Mouse (Mus musculus) kidney, postnatal 0 days (tissue): ENCODE measurements around the gene Gm20695. TPM values are rescaled to one million over a fixed set of nuclear protein-coding genes. Genes with fewer than 3 reads are reported as not detected.

Experiments
- ATAC-seq: fragments of 200-750 bp; cut with Nextera tagmentation; replicated peaks from 2 replicates; pipeline ENCODE4 v1.8.0; 2017; ENCODE audit warnings: low read depth, moderate number of reproducible peaks, moderate TSS enrichment, moderate library complexity; ENCODE audit not compliant: low FRiP score
- DNase-seq: peaks from one replicate; pipeline ENCODE4 v3.0.0-alpha.2; 2016; ENCODE audit warnings: low spot score
- H3K27ac ChIP-seq: fragments of 300-500 bp; sonication (generic); 2 replicates; pipeline ENCODE4 v1.5.1; 2014; ENCODE audit warnings: mild to moderate bottlenecking
- H3K27me3 ChIP-seq: fragments of 300-500 bp; sonication (generic); 2 replicates; pipeline ENCODE4 v1.6.1; 2014; ENCODE audit warnings: low read length, mixed read lengths; ENCODE audit not compliant: insufficient read depth
- H3K36me3 ChIP-seq: fragments of 300-500 bp; sonication (generic); 2 replicates; pipeline ENCODE4 v1.6.1; 2014; ENCODE audit warnings: low read length, mixed read lengths; ENCODE audit not compliant: insufficient read depth
- H3K4me1 ChIP-seq: fragments of 300-500 bp; sonication (generic); replicated peaks from 2 replicates; pipeline ENCODE4 v1.6.1; 2014; ENCODE audit warnings: antibody characterized with exemption, low read length, mixed read lengths; ENCODE audit not compliant: insufficient read depth
- H3K4me2 ChIP-seq: fragments of 300-500 bp; sonication (generic); 2 replicates; pipeline ENCODE4 v1.6.1; 2014; ENCODE audit warnings: mild to moderate bottlenecking, low read length, moderate library complexity, mixed read lengths
- H3K4me3 ChIP-seq: fragments of 300-500 bp; sonication (generic); replicated peaks from 2 replicates; pipeline ENCODE4 v1.5.1; 2014; ENCODE audit warnings: low read depth, low read length
- H3K9ac ChIP-seq: fragments of 300-500 bp; sonication (generic); 2 replicates; pipeline ENCODE4 v1.6.1; 2014; ENCODE audit warnings: low read depth, low read length
- H3K9me3 ChIP-seq: fragments of 300-500 bp; sonication (generic); replicated peaks from 2 replicates; pipeline ENCODE4 v1.6.1; 2016; ENCODE audit warnings: low read length, inconsistent platforms, mixed read lengths
- CTCF ChIP-seq: IDR thresholded peaks from 2 replicates; pipeline ENCODE4 v1.5.1; 2016; ENCODE audit warnings: antibody characterized with exemption, low read depth, mild to moderate bottlenecking, moderate library complexity
- WGBS: fragments of 180-500 bp; shearing (Covaris S2); extraction: QIAGEN DNeasy Blood & Tissue Kit; methylation state at CpG from one replicate; pipeline ENCODE4 v1.1.7; 2014; 5-methylcytosine and 5-hydroxymethylcytosine counted together
- polyA plus RNA-seq: library from polyadenylated mRNA; unstranded; fragments of >200 nt; fragmentation: Nextera tagmentation; extraction: Ambion mirVana; gene quantifications from 2 replicates; pipeline ENCODE4 v1.2.1, GENCODE M21; 2015

Gm20695 gene
- 2.6 and 2.9 TPM in 2 replicates for polyA plus RNA-seq

GRCm38 (mm10) chr16:3884201-3885064, at the start of gene Gm20695, which contains the start of gene Zfp597:
Gene Gm20695 (plus strand): TSS chr16:3884648.
Gene Zfp597 (minus strand): TSS chr16:3884561.
- peak within 1 kb of the TSS; percentile 92 for H3K4me2 ChIP-seq
- peak within 1 kb of the TSS; percentile 89 for H3K27ac ChIP-seq
- peaks cover 6% of the 10 kb centered on the region; the same call in 1 of the 2 replicates for H3K4me1 ChIP-seq
- H3K4me3 ChIP-seq = peak within 1 kb of the TSS; percentile 98
- TF ChIP-seq CTCF = peak; percentile 54
- no peaks in the 10 kb centered on the region for H3K36me3 ChIP-seq
- H3K9ac ChIP-seq = peak within 1 kb of the TSS; percentile 91
- ATAC-seq (peak; percentile 99), DNase-seq (peak; percentile 97)
- WGBS = under 1% methylated on average over 84 of the region's 88 CpGs
- no peaks in the 10 kb centered on the region for H3K9me3 ChIP-seq
- H3K27me3 ChIP-seq = no peaks in the 10 kb centered on the region

GRCm38 (mm10) chr16:3835461-3835860, 49.0 kb upstream of the Gm20695 start:
- WGBS = 83% methylated on average over 2 of the region's 2 CpGs
- no peaks in the 10 kb centered on the region for H3K36me3 ChIP-seq

DNA sequence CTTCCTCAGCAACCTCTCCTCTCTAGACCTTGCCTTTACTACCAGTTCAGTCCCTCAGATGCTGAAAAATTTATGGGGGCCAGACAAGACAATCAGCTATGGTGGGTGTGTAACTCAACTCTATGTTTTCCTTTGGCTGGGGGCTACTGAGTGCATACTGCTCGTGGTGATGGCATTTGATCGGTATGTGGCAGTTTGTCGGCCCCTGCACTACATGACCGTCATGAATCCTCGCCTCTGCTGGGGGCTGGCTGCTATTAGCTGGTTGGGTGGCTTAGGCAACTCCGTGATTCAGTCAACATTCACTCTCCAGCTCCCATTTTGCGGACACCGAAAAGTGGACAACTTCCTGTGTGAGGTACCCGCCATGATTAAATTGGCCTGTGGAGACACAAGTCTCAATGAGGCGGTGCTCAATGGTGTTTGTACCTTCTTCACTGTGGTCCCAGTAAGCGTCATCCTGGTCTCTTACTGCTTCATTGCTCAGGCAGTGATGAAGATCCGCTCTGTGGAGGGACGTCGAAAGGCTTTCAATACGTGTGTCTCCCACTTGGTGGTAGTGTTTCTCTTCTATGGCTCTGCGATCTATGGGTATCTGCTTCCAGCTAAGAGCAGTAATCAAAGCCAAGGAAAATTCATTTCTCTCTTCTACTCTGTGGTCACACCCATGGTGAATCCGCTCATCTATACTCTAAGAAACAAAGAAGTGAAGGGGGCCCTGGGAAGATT, 45.1 kb upstream of the Gm20695 start:
- Histone ChIP-seq H3K4me2 (no peak overlapping the region), H3K4me1 (no peaks in the 10 kb centered on the region), H3K27me3 (no peaks in the 10 kb centered on the region), H3K9ac (no peak overlapping the region), H3K27ac (no peak overlapping the region), H3K36me3 (no peaks in the 10 kb centered on the region), H3K9me3 (no peaks in the 10 kb centered on the region), H3K4me3 (no peak overlapping the region)
- ATAC-seq (peak; percentile 82), DNase-seq (peak; percentile 79)
- WGBS = 31% methylated on average over 17 of the region's 17 CpGs
- TF ChIP-seq CTCF = peak; percentile 73

More at GRCm38 (mm10) chr16:3835461-3835860, 49.0 kb upstream of the Gm20695 start:
- H3K4me1 ChIP-seq = no peaks in the 10 kb centered on the region
- ATAC-seq = no peak
- H3K9me3 ChIP-seq = no peaks in the 10 kb centered on the region
- no peak overlapping the region for H3K27ac ChIP-seq
- no peak overlapping the region for H3K9ac ChIP-seq
- no peak overlapping the region for H3K4me2 ChIP-seq
- H3K4me3 ChIP-seq = no peak overlapping the region
- TF ChIP-seq CTCF = no peak
- H3K27me3 ChIP-seq = no peaks in the 10 kb centered on the region
- DNase-seq = no peak

DNA sequence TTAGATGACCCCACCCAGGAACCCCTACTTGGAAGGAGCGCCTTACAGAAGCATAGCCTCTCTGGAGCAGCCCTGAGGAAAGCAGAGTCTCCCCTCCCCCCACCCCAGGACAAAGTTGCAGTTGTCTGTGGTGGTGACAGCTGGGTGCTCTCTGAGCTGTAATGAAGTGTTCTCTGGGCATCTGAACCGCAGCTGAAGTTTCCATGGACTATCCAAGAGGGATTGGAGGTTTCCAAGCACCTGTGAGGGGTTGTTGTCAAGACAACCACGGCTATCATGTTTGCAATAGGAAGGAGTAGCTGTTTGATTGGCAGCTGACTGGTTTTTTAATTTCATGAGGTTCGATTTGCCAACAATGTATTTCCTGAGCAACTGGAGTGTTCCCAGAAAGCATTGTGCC, 41.5 kb upstream of the Gm20695 start:
- no peak overlapping the region for H3K4me2 ChIP-seq
- no peaks in the 10 kb centered on the region for H3K27me3 ChIP-seq
- H3K9me3 ChIP-seq = no peaks in the 10 kb centered on the region
- DNase-seq (no peak), ATAC-seq (no peak)
- no peaks in the 10 kb centered on the region for H3K4me1 ChIP-seq
- no peak for TF ChIP-seq CTCF
- WGBS = 28% methylated on average over 4 of the region's 4 CpGs
- no peak overlapping the region for H3K27ac ChIP-seq
- no peak overlapping the region for H3K4me3 ChIP-seq
- no peaks in the 10 kb centered on the region for H3K36me3 ChIP-seq
- no peak overlapping the region for H3K9ac ChIP-seq

DNA sequence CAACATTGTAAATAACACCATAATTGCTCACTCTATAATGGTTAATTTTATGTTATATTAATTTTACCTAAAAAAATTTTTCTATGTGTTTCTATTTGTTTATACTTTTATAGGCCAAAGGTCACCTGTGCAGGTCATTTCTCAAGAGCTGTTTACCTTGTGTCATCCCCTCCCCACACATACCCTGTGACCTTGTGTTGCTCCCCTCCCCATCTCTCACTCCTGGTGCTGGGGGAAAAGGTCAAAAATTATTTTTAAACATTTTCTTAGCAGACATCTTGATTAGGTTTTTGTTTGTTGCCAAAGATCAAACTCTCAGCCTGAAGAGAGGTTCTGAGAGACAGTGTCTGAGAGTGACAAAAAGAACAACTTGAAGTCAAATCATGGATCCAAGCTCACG, 40.7 kb upstream of the Gm20695 start:
- no peak for TF ChIP-seq CTCF
- Histone ChIP-seq H3K4me1 (no peaks in the 10 kb centered on the region), H3K27me3 (no peaks in the 10 kb centered on the region), H3K9ac (no peak overlapping the region), H3K36me3 (no peaks in the 10 kb centered on the region), H3K9me3 (no peaks in the 10 kb centered on the region), H3K27ac (no peak overlapping the region), H3K4me3 (no peak overlapping the region), H3K4me2 (no peak overlapping the region)
- WGBS = 57% methylated on average over 1 of the region's 1 CpGs
- DNase-seq = no peak
- ATAC-seq = no peak
